Mouse (Mus musculus): Measurements from ENCODE around the gene Nrgn. TPM values are rescaled to one million over a fixed set of nuclear protein-coding genes. Genes with fewer than 3 reads are reported as not detected.

Nrgn gene
- polyA plus RNA-seq, 1 experiment from 2014 or later = 0.89 TPM

- H3K4me3 ChIP-seq = no peak overlapping the region
- H3K27ac ChIP-seq = no peak overlapping the region
- 80% methylated on average over 1 of the region's 1 CpGs for WGBS
- H3K9me3 ChIP-seq (replicated peaks) = no peaks in the 10 kb centered on the region
- H3K4me1 ChIP-seq = peaks cover 26% of the 10 kb centered on the region
- H3K27me3 ChIP-seq (ENCODE audit: low read depth, poor library complexity, severe bottlenecking) = peaks cover 96% of the 10 kb centered on the region
- no peaks in the 10 kb centered on the region for H3K36me3 ChIP-seq
- no peak for DNase-seq (ENCODE audit: low spot score)
Measured at GRCm38 (mm10) chr9:37546889-37547288, 5.8 kb downstream of the Nrgn start.

GRCm38 (mm10) chr9:37545847-37546452 is 6.8 kb downstream of the Nrgn start:
- peak overlapping the region; percentile 26 for H3K4me3 ChIP-seq
- H3K9me3 ChIP-seq (replicated peaks) = no peaks in the 10 kb centered on the region
- no peak overlapping the region for H3K27ac ChIP-seq
- H3K4me1 ChIP-seq = peaks cover 24% of the 10 kb centered on the region
- WGBS = 6% methylated on average over 27 of the region's 27 CpGs
- no peak for DNase-seq (ENCODE audit: low spot score)
- no peaks in the 10 kb centered on the region for H3K36me3 ChIP-seq
- peaks cover 92% of the 10 kb centered on the region for H3K27me3 ChIP-seq (ENCODE audit: low read depth, poor library complexity, severe bottlenecking)

- WGBS = 3% methylated on average over 17 of the region's 17 CpGs
- Histone ChIP-seq H3K27me3 (ENCODE audit: low read depth, poor library complexity, severe bottlenecking) (peaks cover 84% of the 10 kb centered on the region), H3K27ac (peak overlapping the region; percentile 6; the same call in 1 of the 2 replicates), H3K4me3 (peak overlapping the region; percentile 47), H3K9me3 (replicated peaks) (no peaks in the 10 kb centered on the region), H3K36me3 (no peaks in the 10 kb centered on the region), H3K4me1 (peaks cover 24% of the 10 kb centered on the region)
- peak; percentile 48 for DNase-seq (ENCODE audit: low spot score)
Measured at GRCm38 (mm10) chr9:37545166-37545610, 7.5 kb downstream of the Nrgn start.

GRCm38 (mm10) chr9:37544447-37545165 is 8.1 kb downstream of the Nrgn start:
- H3K4me1 ChIP-seq = peaks cover 29% of the 10 kb centered on the region
- under 1% methylated on average over 29 of the region's 29 CpGs for WGBS
- peak; percentile 66 for DNase-seq (ENCODE audit: low spot score)
- peaks cover 80% of the 10 kb centered on the region for H3K27me3 ChIP-seq (ENCODE audit: low read depth, poor library complexity, severe bottlenecking)
- no peaks in the 10 kb centered on the region for H3K9me3 ChIP-seq (replicated peaks)
- H3K4me3 ChIP-seq = peak overlapping the region; percentile 47
- H3K36me3 ChIP-seq = no peaks in the 10 kb centered on the region
- H3K27ac ChIP-seq = peak overlapping the region; percentile 6

GRCm38 (mm10) chr9:37543869-37544440 is 8.7 kb downstream of the Nrgn start:
- Histone ChIP-seq H3K36me3 (no peaks in the 10 kb centered on the region), H3K4me1 (peaks cover 35% of the 10 kb centered on the region), H3K27me3 (ENCODE audit: low read depth, poor library complexity, severe bottlenecking) (peaks cover 79% of the 10 kb centered on the region), H3K27ac (no peak overlapping the region), H3K4me3 (peak overlapping the region; percentile 47), H3K9me3 (replicated peaks) (no peaks in the 10 kb centered on the region)
- DNase-seq (ENCODE audit: low spot score) = no peak
- 24% methylated on average over 12 of the region's 12 CpGs for WGBS

GRCm38 (mm10) chr9:37541851-37542642 is 10.7 kb downstream of the Nrgn start:
- H3K27me3 ChIP-seq (ENCODE audit: low read depth, poor library complexity, severe bottlenecking) = peaks cover 78% of the 10 kb centered on the region
- H3K9me3 ChIP-seq (replicated peaks) = no peaks in the 10 kb centered on the region
- no peak overlapping the region for H3K27ac ChIP-seq
- DNase-seq (ENCODE audit: low spot score) = no peak
- H3K36me3 ChIP-seq = no peaks in the 10 kb centered on the region
- 63% methylated on average over 7 of the region's 7 CpGs for WGBS
- no peak overlapping the region for H3K4me3 ChIP-seq
- peaks cover 42% of the 10 kb centered on the region for H3K4me1 ChIP-seq

- Histone ChIP-seq H3K4me3 (no peak overlapping the region), H3K36me3 (no peaks in the 10 kb centered on the region), H3K9me3 (replicated peaks) (no peaks in the 10 kb centered on the region), H3K27ac (no peak overlapping the region), H3K4me1 (peaks cover 41% of the 10 kb centered on the region), H3K27me3 (ENCODE audit: low read depth, poor library complexity, severe bottlenecking) (peaks cover 68% of the 10 kb centered on the region)
- 83% methylated on average over 6 of the region's 6 CpGs for WGBS
- no peak for DNase-seq (ENCODE audit: low spot score)
Measured at GRCm38 (mm10) chr9:37540701-37541575, 11.8 kb downstream of the Nrgn start.

GRCm38 (mm10) chr9:37540226-37540625 is 12.5 kb downstream of the Nrgn start:
- H3K27ac ChIP-seq = no peak overlapping the region
- H3K4me1 ChIP-seq = peaks cover 33% of the 10 kb centered on the region
- no peak for DNase-seq (ENCODE audit: low spot score)
- peaks cover 61% of the 10 kb centered on the region for H3K27me3 ChIP-seq (ENCODE audit: low read depth, poor library complexity, severe bottlenecking)
- H3K9me3 ChIP-seq (replicated peaks) = no peaks in the 10 kb centered on the region
- no peaks in the 10 kb centered on the region for H3K36me3 ChIP-seq
- H3K4me3 ChIP-seq = no peak overlapping the region
- 87% methylated on average over 4 of the region's 4 CpGs for WGBS

GRCm38 (mm10) chr9:37539170-37540025 is 13.3 kb downstream of the Nrgn start, which contains the start of gene Vsig2:
Gene Vsig2, plus strand, starts transcription at chr9:37539255.
- Histone ChIP-seq H3K27ac (peak within 1 kb of the TSS; percentile 38), H3K9me3 (replicated peaks) (no peaks in the 10 kb centered on the region), H3K36me3 (no peaks in the 10 kb centered on the region), H3K27me3 (ENCODE audit: low read depth, poor library complexity, severe bottlenecking) (peaks cover 55% of the 10 kb centered on the region), H3K4me1 (peaks cover 25% of the 10 kb centered on the region), H3K4me3 (no peak within 1 kb of the TSS)
- DNase-seq (ENCODE audit: low spot score) = no peak
- WGBS = 45% methylated on average over 23 of the region's 23 CpGs

GRCm38 (mm10) chr9:37537658-37538250 is 14.9 kb downstream of the Nrgn start:
- no peak for DNase-seq (ENCODE audit: low spot score)
- Histone ChIP-seq H3K27ac (no peak overlapping the region), H3K4me3 (no peak overlapping the region), H3K9me3 (replicated peaks) (no peaks in the 10 kb centered on the region), H3K27me3 (ENCODE audit: low read depth, poor library complexity, severe bottlenecking) (peaks cover 44% of the 10 kb centered on the region; the same call in 1 of the 2 replicates), H3K36me3 (no peaks in the 10 kb centered on the region), H3K4me1 (peaks cover 22% of the 10 kb centered on the region)
- 69% methylated on average over 5 of the region's 5 CpGs for WGBS

- Histone ChIP-seq H3K36me3 (no peaks in the 10 kb centered on the region), H3K27me3 (ENCODE audit: low read depth, poor library complexity, severe bottlenecking) (peaks cover 48% of the 10 kb centered on the region), H3K9me3 (replicated peaks) (no peaks in the 10 kb centered on the region), H3K4me1 (peaks cover 21% of the 10 kb centered on the region), H3K27ac (no peak overlapping the region), H3K4me3 (no peak overlapping the region)
- DNase-seq (ENCODE audit: low spot score) = no peak
- WGBS = 86% methylated on average over 4 of the region's 4 CpGs
Measured at GRCm38 (mm10) chr9:37536851-37537250, 15.9 kb downstream of the Nrgn start.

Measured in limb, embryonic 10.5 days (tissue).